Mouse (Mus musculus): ENCODE measurements around the gene Rdh11.

- TF ChIP-seq POLR2A (IDR thresholded peaks at IDR 0.05; ENCODE audit: insufficient read depth, low read length) (no peak), CTCF (IDR thresholded peaks at IDR 0.05; ENCODE audit: low read depth, low read length) (no peak)
These were observed 9.8 kb upstream of the Rdh11 start for GRCm38 (mm10) chr12:79201882-79202281.
